Mouse (Mus musculus) heart, adult 2 months (tissue): ENCODE results near the gene Zfp688.

ENCODE experiments used
- CTCF ChIP-seq: fragments of 200-600 bp; IDR thresholded peaks from 2 replicates; pipeline ENCODE4 v1.8.1; 2022; ENCODE audit warnings: antibody characterized with exemption, mild to moderate bottlenecking, moderate library complexity
- EP300 ChIP-seq: fragments of 200-500 bp; IDR thresholded peaks from 2 replicates; pipeline ENCODE4 v1.6.1; 2011; ENCODE audit warnings: low read depth, low read length, control low read depth; ENCODE audit not compliant: insufficient read depth
- POLR2A ChIP-seq: fragments of 200-500 bp; IDR thresholded peaks from 2 replicates; pipeline ENCODE4 v1.6.1; 2011; ENCODE audit warnings: mild to moderate bottlenecking, low read depth, low read length, control low read depth; ENCODE audit not compliant: insufficient read depth

GRCm38 (mm10) chr7:127393157-127393943, 28.5 kb downstream of the Zfp688 start, which contains the start of gene E430018J23Rik:
- TF ChIP-seq CTCF (no peak), POLR2A (peak; percentile 86), EP300 (peak; percentile 76; the same call in 1 of the 2 replicates)
